Mouse (Mus musculus) cortical plate, adult 2 months (tissue): ENCODE data around the gene Rgs6. TPM values are rescaled to one million over a fixed set of nuclear protein-coding genes. Genes with fewer than 3 reads are reported as not detected.

Experiments
- H3K27ac ChIP-seq: fragments of 200-500 bp; 2 replicates; pipeline ENCODE4 v1.5.1; 2012; ENCODE audit warnings: low read length, control low read depth, inconsistent platforms; ENCODE audit not compliant: insufficient read depth
- H3K4me1 ChIP-seq: fragments of 200-500 bp; 2 replicates; pipeline ENCODE4 v1.6.1; 2011; ENCODE audit warnings: low read length; ENCODE audit not compliant: control insufficient read depth, insufficient read depth
- H3K4me3 ChIP-seq: fragments of 200-500 bp; 2 replicates; pipeline ENCODE4 v1.5.1; 2011; ENCODE audit warnings: mild to moderate bottlenecking, low read length, control low read depth; ENCODE audit not compliant: insufficient read depth
- CTCF ChIP-seq: fragments of 200-500 bp; IDR thresholded peaks from 2 replicates; pipeline ENCODE4 v1.5.1; 2011; ENCODE audit warnings: mild to moderate bottlenecking, control low read depth, low read length; ENCODE audit not compliant: insufficient read depth; ENCODE audit errors: extremely low read depth
- POLR2A ChIP-seq: fragments of 200-500 bp; IDR thresholded peaks from 2 replicates; pipeline ENCODE4 v1.6.1; 2011; ENCODE audit warnings: mild to moderate bottlenecking, low read length, control low read depth; ENCODE audit not compliant: insufficient read depth; ENCODE audit errors: extremely low read depth
- polyA plus RNA-seq: library from polyadenylated mRNA; depleted of rRNA; stranded (reverse); fragments of >200 nt; gene quantifications from 2 replicates; pipeline ENCODE4 v1.2.3, GENCODE M21; 2012

Gene Rgs6
- polyA plus RNA-seq, 1 experiment = 40.0 TPM

- TF ChIP-seq CTCF (no peak), POLR2A (no peak)
- H3K27ac ChIP-seq = no peak overlapping the region
- H3K4me3 ChIP-seq = no peak overlapping the region
- H3K4me1 ChIP-seq = 0 out of 2 replicates have a peak, but pooled peaks cover 2% of the 10 kb centered on the region
Observed at GRCm38 (mm10) chr12:82699528-82699905, 111.4 kb downstream of the Rgs6 start.

DNA sequence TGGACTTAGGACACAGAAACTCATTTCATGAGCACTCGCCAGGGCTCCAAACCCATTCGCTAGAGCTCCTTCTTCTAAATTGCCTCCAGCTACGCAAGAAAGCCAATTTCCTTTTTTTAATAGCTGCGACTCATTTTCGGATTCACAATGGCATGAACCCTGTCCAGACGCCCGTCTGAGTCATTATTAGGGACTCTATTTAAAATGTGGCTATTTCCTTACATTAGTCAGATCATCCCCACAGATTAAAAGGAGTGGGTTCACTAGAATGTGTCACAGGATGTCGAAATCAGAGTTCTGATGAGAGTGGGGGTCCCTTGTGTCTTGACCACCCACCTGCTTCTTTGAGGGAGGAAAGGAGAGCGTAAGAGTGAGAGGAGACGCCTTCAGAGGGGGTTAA lies 112.1 kb downstream of the Rgs6 start:
- no peak for TF ChIP-seq POLR2A
- TF ChIP-seq CTCF = no peak
- Histone ChIP-seq H3K4me3 (no peak overlapping the region), H3K4me1 (0 out of 2 replicates have a peak, but pooled peaks cover 2% of the 10 kb centered on the region), H3K27ac (no peak overlapping the region)

GRCm38 (mm10) chr12:82700840-82701239 lies 112.7 kb downstream of the Rgs6 start:
- no peak overlapping the region for H3K27ac ChIP-seq
- H3K4me1 ChIP-seq = 0 out of 2 replicates have a peak, but pooled peaks cover 2% of the 10 kb centered on the region
- H3K4me3 ChIP-seq = no peak overlapping the region
- TF ChIP-seq CTCF (peak; percentile 63), POLR2A (no peak)

DNA sequence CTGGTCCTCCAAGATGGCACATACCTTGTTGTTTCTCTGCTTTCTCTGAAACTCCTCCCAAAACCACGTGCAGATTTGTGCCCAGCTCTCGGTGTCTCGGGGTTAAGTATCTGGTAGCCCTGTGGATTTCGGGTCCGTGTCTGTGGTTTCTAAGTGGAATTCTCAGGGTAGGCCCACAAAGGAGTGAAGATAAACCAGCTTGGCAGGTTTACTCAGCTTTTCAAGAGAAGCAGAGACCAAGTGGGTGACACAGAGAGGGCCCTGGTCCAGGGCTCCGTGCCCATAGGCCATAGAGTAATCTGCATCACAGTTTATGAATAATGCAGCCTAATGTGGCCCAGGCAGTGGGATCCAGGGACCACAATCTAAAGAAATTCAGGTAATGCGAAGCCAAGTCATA lies 113.3 kb downstream of the Rgs6 start:
- Histone ChIP-seq H3K4me3 (no peak overlapping the region), H3K4me1 (0 out of 2 replicates have a peak, but pooled peaks cover 2% of the 10 kb centered on the region), H3K27ac (no peak overlapping the region)
- no peak for TF ChIP-seq CTCF
- TF ChIP-seq POLR2A = no peak

GRCm38 (mm10) chr12:82710376-82710775 lies 122.3 kb downstream of the Rgs6 start:
- TF ChIP-seq POLR2A (no peak), CTCF (no peak)
- no peaks in the 10 kb centered on the region for H3K4me1 ChIP-seq
- H3K4me3 ChIP-seq = no peak overlapping the region
- no peak overlapping the region for H3K27ac ChIP-seq

DNA sequence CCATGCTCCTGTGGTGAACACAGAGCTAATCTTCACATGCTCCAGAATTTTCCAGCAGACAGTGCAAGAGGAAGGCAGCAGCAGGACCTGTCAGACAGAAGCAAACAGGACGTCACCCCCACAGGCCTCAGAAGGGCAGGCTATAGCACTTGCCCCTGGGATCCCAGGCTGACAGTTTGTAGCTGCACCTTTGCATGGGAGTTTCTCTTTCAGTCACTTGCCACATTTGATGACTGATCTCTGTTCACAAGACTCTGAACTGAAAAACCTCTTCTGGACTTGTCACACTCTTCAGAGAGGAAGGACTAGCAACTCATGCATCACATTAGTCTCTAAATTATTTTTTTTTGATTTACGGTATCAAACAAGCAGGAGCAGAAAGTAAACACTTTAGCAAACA lies 126.2 kb downstream of the Rgs6 start:
- TF ChIP-seq CTCF = no peak
- TF ChIP-seq POLR2A = no peak
- Histone ChIP-seq H3K27ac (no peak overlapping the region), H3K4me1 (no peaks in the 10 kb centered on the region), H3K4me3 (no peak overlapping the region)

- H3K4me3 ChIP-seq = no peak overlapping the region
- H3K4me1 ChIP-seq = no peaks in the 10 kb centered on the region
- no peak for TF ChIP-seq POLR2A
- TF ChIP-seq CTCF = no peak
- no peak overlapping the region for H3K27ac ChIP-seq
Observed at GRCm38 (mm10) chr12:82723017-82723540, 135.0 kb downstream of the Rgs6 start.

DNA sequence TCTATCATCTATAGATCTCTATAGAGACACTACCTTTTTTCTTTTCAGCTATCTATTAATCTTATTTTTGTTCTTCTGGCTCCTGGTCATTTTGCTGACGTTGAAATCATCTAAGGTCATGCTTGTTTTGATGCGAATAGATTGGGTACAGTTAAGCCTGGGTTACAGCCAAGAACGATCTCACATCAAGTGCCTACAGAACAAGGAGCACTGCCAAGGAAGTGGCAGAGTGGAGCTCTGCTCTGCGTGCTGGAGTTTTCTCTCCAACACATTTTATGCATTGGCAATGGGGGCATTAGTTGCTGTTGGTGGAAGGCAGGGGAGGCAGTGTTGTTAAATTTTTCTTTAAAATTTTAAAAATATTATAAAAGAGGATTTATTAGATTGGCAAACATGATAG lies 138.2 kb downstream of the Rgs6 start:
- H3K4me3 ChIP-seq = no peak overlapping the region
- H3K27ac ChIP-seq = no peak overlapping the region
- TF ChIP-seq POLR2A = no peak
- peaks cover 2% of the 10 kb centered on the region for H3K4me1 ChIP-seq

GRCm38 (mm10) chr12:82731587-82731986 lies 143.5 kb downstream of the Rgs6 start:
- no peak overlapping the region for H3K27ac ChIP-seq
- no peak for TF ChIP-seq CTCF
- no peak for TF ChIP-seq POLR2A

DNA sequence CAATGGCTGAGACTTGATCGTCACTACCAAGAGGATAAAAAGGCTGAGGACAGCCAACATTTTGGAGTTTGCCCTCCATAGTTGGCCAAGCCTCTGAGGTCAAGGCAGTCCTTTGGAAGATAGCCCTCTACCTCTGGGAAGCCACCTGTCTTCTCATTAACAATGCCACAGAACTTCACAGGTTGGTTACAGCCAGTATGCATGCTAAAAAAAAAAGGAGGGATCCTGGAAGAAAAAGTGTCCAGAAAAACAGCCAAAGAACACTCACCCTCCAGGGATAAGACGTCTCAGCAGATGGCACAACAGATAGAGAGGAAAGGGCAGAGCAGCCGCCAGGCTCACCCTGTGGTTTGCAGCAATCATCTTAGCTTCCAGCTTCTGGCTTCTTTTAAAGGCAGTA lies 154.9 kb downstream of the Rgs6 start:
- Histone ChIP-seq H3K4me1 (no peaks in the 10 kb centered on the region), H3K27ac (no peak overlapping the region), H3K4me3 (no peak overlapping the region)
- TF ChIP-seq POLR2A = no peak
- TF ChIP-seq CTCF = no peak

More at GRCm38 (mm10) chr12:82731587-82731986, 143.5 kb downstream of the Rgs6 start:
- Histone ChIP-seq H3K4me3 (no peak overlapping the region), H3K4me1 (peaks cover 4% of the 10 kb centered on the region)
